Mouse (Mus musculus): ENCODE results near the gene Neurl4.

DNA sequence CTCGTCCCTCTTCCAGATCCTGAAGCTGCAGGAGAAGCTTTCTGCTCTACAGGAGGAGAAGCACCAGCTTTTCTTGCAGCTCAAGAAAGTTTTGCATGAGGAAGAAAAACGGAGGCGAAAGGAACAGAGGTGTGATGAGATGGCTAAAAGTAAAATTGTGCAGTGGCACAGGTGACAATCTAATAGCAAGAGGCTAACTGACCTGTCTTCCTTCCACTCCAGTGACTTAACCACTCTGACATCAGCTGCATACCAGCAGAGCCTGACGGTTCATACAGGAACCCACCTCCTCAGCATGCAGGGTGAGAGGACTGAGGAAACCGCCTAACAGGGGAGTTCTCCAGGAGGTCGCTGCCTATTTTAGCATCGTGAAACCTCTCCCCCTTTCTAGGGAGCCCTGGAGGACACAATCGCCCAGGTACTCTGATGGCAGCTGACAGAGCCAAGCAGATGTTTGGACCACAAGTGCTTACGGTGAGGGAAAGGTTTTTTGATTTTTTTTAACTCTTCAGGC lies 14.1 kb downstream of the Neurl4 start:
- TF ChIP-seq CTCF (IDR thresholded peaks at IDR 0.05; ENCODE audit: low read depth, low read length) (no peak), POLR2A (IDR thresholded peaks at IDR 0.05; ENCODE audit: borderline replicate concordance, low read depth, low read length) (no peak)
